Mouse (Mus musculus) stomach, embryonic 15.5 days (tissue): Measurements from ENCODE around the gene Tmf1. TPM values are rescaled to one million over a fixed set of nuclear protein-coding genes. Genes with fewer than 3 reads are reported as not detected.

Experiments
- ATAC-seq: fragments of 200-750 bp; cut with Nextera tagmentation; 2 replicates; pipeline ENCODE4 v1.8.0; 2017; ENCODE audit warnings: low read depth, moderate number of reproducible peaks, moderate TSS enrichment; ENCODE audit not compliant: insufficient read depth, low FRiP score
- H3K27ac ChIP-seq: fragments of 300-500 bp; sonication (generic); 2 replicates; pipeline ENCODE4 v1.5.1; 2015; ENCODE audit warnings: mild to moderate bottlenecking, inconsistent platforms
- H3K27me3 ChIP-seq: fragments of 300-500 bp; sonication (generic); replicated peaks from 2 replicates; pipeline ENCODE4 v1.6.1; 2015; ENCODE audit warnings: inconsistent platforms
- H3K36me3 ChIP-seq: fragments of 300-500 bp; sonication (generic); 2 replicates; pipeline ENCODE4 v1.6.1; 2015; ENCODE audit warnings: inconsistent platforms
- H3K4me1 ChIP-seq: fragments of 300-500 bp; sonication (generic); 2 replicates; pipeline ENCODE4 v1.6.1; 2015; ENCODE audit warnings: inconsistent platforms
- H3K4me2 ChIP-seq: fragments of 300-500 bp; sonication (generic); 2 replicates; pipeline ENCODE4 v1.6.1; 2015; ENCODE audit warnings: mild to moderate bottlenecking, inconsistent platforms
- H3K4me3 ChIP-seq: fragments of 300-500 bp; sonication (generic); replicated peaks from 2 replicates; pipeline ENCODE4 v1.5.1; 2015; ENCODE audit warnings: inconsistent platforms
- H3K9ac ChIP-seq: fragments of 300-500 bp; sonication (generic); 2 replicates; pipeline ENCODE4 v1.6.1; 2015; ENCODE audit warnings: inconsistent platforms
- H3K9me3 ChIP-seq: fragments of 300-500 bp; sonication (generic); 2 replicates; pipeline ENCODE4 v1.6.1; 2016; ENCODE audit warnings: inconsistent platforms
- WGBS: fragments of 180-500 bp; shearing (Covaris S2); methylation state at CpG from one replicate; pipeline ENCODE4 v1.1.7; 2015; 5-methylcytosine and 5-hydroxymethylcytosine counted together
- polyA plus RNA-seq: library from polyadenylated mRNA; unstranded; fragments of >200 nt; fragmentation: Nextera tagmentation; extraction: Ambion mirVana; gene quantifications from 2 replicates; pipeline ENCODE4 v1.2.1, GENCODE M21; 2015

Gene Tmf1
- polyA plus RNA-seq, 1 experiment from 2014 or later: 36.1 TPM

GRCm38 (mm10) chr6:97210962-97211601 is 32.2 kb upstream of the Tmf1 start:
- peak; percentile 75 for ATAC-seq

DNA sequence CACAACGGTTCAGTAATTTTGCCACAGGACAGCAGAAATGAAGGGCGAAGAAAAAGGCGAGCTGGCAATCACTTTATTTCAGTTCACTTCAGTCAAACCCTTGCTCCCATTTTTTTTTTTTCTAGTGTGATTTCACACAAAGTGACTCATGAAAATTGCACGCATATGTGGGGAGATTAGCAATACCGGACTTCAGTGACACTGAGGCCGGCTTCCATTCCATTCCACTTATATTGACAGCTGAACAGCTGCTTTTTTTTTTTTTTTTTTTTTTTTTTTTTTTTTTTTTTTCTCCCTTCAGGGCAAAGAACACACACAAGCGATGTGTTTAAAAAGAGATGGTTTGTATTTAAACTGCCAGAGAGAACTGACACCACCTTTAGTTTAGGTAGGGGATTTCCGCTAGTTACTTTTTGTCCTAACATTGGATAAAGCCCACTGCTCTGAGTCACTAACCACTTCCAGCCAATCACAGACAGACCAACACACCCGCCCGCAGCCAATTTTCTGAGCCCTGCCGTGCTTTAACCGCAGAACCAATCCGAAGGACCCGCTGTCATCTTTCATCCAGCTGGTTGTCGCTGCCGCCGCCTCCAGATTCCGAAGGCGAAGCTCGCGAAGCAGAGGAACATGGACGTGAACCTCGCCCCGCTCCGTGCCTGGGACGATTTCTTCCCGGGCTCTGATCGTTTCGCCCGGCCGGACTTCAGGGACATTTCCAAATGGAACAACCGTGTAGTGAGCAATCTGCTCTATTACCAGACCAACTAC is 31.5 kb upstream of the Tmf1 start, which contains the start of gene Arl6ip5:
Gene Arl6ip5, plus strand, starts transcription at position 499 of the 771 bp plus-strand sequence.
- Histone ChIP-seq H3K9me3 (no peaks in the 10 kb centered on the region), H3K36me3 (no peaks in the 10 kb centered on the region; the same call in 1 of the 2 replicates), H3K27ac (peak within 1 kb of the TSS; percentile 76), H3K4me3 (peak within 1 kb of the TSS; percentile 60), H3K4me1 (peaks cover 9% of the 10 kb centered on the region; the same call in 1 of the 2 replicates), H3K9ac (peak within 1 kb of the TSS; percentile 54; the same call in 1 of the 2 replicates), H3K27me3 (no peaks in the 10 kb centered on the region), H3K4me2 (peak within 1 kb of the TSS; percentile 69)
- peak; percentile 71 for ATAC-seq
- WGBS: 9% methylated on average over 32 of the region's 32 CpGs

More at GRCm38 (mm10) chr6:97210962-97211601, 32.2 kb upstream of the Tmf1 start:
- Histone ChIP-seq H3K4me1 (peaks cover 9% of the 10 kb centered on the region; the same call in 1 of the 2 replicates), H3K27me3 (no peaks in the 10 kb centered on the region), H3K4me3 (peak overlapping the region; percentile 60), H3K36me3 (no peaks in the 10 kb centered on the region; the same call in 1 of the 2 replicates), H3K4me2 (peak overlapping the region; percentile 69), H3K9me3 (no peaks in the 10 kb centered on the region), H3K9ac (peak overlapping the region; percentile 54; the same call in 1 of the 2 replicates), H3K27ac (peak overlapping the region; percentile 76)
- 2% methylated on average over 22 of the region's 22 CpGs for WGBS

GRCm38 (mm10) chr6:97209751-97210150 is 30.8 kb upstream of the Tmf1 start:
- Histone ChIP-seq H3K9ac (no peak overlapping the region), H3K27ac (no peak overlapping the region), H3K27me3 (no peaks in the 10 kb centered on the region), H3K9me3 (no peaks in the 10 kb centered on the region), H3K4me1 (peaks cover 9% of the 10 kb centered on the region; the same call in 1 of the 2 replicates), H3K36me3 (no peaks in the 10 kb centered on the region; the same call in 1 of the 2 replicates), H3K4me2 (no peak overlapping the region), H3K4me3 (no peak overlapping the region)
- 81% methylated on average over 4 of the region's 4 CpGs for WGBS
- ATAC-seq: no peak

DNA sequence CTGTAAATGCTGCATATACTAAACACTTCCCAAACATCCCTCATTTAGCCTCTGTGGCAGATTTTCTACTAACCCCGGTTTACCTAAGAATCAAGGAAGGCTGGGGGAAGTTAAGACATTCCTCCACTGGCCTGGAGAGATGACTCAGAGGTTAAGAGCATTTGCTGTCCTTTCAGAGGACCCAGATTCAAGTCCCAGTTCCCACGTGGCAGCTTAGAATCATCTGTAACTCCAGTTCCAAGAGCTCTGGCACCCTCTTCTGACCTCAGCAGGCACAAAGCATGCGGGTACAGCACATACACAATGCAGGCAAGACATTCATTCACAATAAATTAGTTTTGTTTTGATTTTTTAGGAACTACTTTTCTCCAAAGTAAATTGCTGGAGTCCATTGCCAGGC is 30.3 kb upstream of the Tmf1 start:
- Histone ChIP-seq H3K4me2 (no peak overlapping the region), H3K9me3 (no peaks in the 10 kb centered on the region), H3K4me1 (peaks cover 13% of the 10 kb centered on the region; the same call in 1 of the 2 replicates), H3K4me3 (no peak overlapping the region), H3K27ac (peak overlapping the region; percentile 65; the same call in 1 of the 2 replicates), H3K27me3 (no peaks in the 10 kb centered on the region), H3K36me3 (no peaks in the 10 kb centered on the region), H3K9ac (no peak overlapping the region)
- ATAC-seq: no peak
- WGBS: 53% methylated on average over 3 of the region's 3 CpGs

GRCm38 (mm10) chr6:97208406-97208805 is 29.5 kb upstream of the Tmf1 start:
- Histone ChIP-seq H3K27me3 (no peaks in the 10 kb centered on the region), H3K27ac (peak overlapping the region; percentile 65)
- WGBS: 43% methylated on average over 3 of the region's 3 CpGs

GRCm38 (mm10) chr6:97207085-97207484 is 28.2 kb upstream of the Tmf1 start:
- Histone ChIP-seq H3K4me2 (no peak overlapping the region), H3K27ac (no peak overlapping the region), H3K27me3 (no peaks in the 10 kb centered on the region), H3K9ac (no peak overlapping the region), H3K36me3 (no peaks in the 10 kb centered on the region), H3K9me3 (no peaks in the 10 kb centered on the region), H3K4me1 (peaks cover 16% of the 10 kb centered on the region), H3K4me3 (no peak overlapping the region)
- ATAC-seq: no peak
- WGBS: 66% methylated on average over 4 of the region's 4 CpGs

More at GRCm38 (mm10) chr6:97208406-97208805, 29.5 kb upstream of the Tmf1 start:
- Histone ChIP-seq H3K36me3 (no peaks in the 10 kb centered on the region), H3K4me2 (no peak overlapping the region), H3K4me3 (no peak overlapping the region), H3K9ac (no peak overlapping the region), H3K4me1 (peaks cover 17% of the 10 kb centered on the region), H3K9me3 (no peaks in the 10 kb centered on the region)
- ATAC-seq: no peak

GRCm38 (mm10) chr6:97205439-97205885 is 26.5 kb upstream of the Tmf1 start, which contains the start of gene Uba3:
Uba3 (minus strand) TSS chr6:97205647.
- Histone ChIP-seq H3K4me1 (peaks cover 13% of the 10 kb centered on the region), H3K4me2 (peak within 1 kb of the TSS; percentile 60), H3K9ac (peak within 1 kb of the TSS; percentile 95), H3K9me3 (no peaks in the 10 kb centered on the region), H3K27ac (peak within 1 kb of the TSS; percentile 84), H3K27me3 (no peaks in the 10 kb centered on the region), H3K4me3 (peak within 1 kb of the TSS; percentile 92), H3K36me3 (no peaks in the 10 kb centered on the region; the same call in 1 of the 2 replicates)
- ATAC-seq: peak; percentile 97
- 1% methylated on average over 37 of the region's 38 CpGs for WGBS

- Histone ChIP-seq H3K4me1 (peaks cover 12% of the 10 kb centered on the region), H3K27me3 (no peaks in the 10 kb centered on the region), H3K36me3 (no peaks in the 10 kb centered on the region; the same call in 1 of the 2 replicates), H3K4me2 (peak overlapping the region; percentile 60), H3K27ac (peak overlapping the region; percentile 84), H3K9me3 (no peaks in the 10 kb centered on the region), H3K4me3 (peak overlapping the region; percentile 92), H3K9ac (peak overlapping the region; percentile 95)
- 1% methylated on average over 16 of the region's 16 CpGs for WGBS
- no peak for ATAC-seq
These were observed 26.0 kb upstream of the Tmf1 start for GRCm38 (mm10) chr6:97204952-97205351.

DNA sequence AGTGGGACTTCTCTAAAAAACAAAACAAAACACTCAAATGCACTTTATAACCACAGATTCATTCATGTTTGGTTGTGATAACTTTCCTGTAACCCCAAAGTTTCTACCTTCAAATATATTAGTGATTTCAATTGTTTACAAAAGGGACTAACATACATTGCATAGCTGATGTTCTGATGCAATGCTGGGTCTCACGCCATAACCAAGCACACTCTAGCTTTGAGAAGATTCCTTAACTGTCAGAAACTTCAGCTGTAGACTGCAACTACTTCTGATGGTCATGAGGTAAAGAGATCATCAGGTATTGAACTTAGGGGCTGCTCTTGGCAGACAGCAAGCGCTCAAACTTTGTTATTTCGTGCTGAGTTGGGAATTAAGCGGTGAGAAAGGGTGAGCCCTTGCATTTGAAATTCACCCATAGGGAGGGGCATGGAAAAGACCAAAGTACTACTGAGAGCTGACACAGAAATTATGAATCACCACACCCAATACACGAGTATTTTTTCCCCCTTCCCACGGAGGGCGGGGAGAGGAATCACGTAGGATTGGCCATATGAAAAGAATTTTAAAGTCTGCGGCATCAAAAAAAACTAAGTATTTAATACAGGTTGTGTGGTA is 25.4 kb upstream of the Tmf1 start:
- peak overlapping the region; percentile 92 for H3K4me3 ChIP-seq
- peak overlapping the region; percentile 60 for H3K4me2 ChIP-seq
- no peaks in the 10 kb centered on the region for H3K27me3 ChIP-seq
- H3K9ac ChIP-seq: peak overlapping the region; percentile 95
- peak overlapping the region; percentile 84 for H3K27ac ChIP-seq
- no peaks in the 10 kb centered on the region for H3K9me3 ChIP-seq
- no peak for ATAC-seq
- no peaks in the 10 kb centered on the region; the same call in 1 of the 2 replicates for H3K36me3 ChIP-seq
- 9% methylated on average over 9 of the region's 9 CpGs for WGBS
- H3K4me1 ChIP-seq: peaks cover 9% of the 10 kb centered on the region

GRCm38 (mm10) chr6:97202477-97202876 is 23.6 kb upstream of the Tmf1 start:
- no peak overlapping the region for H3K4me3 ChIP-seq
- no peak overlapping the region for H3K4me2 ChIP-seq
- peaks cover 3% of the 10 kb centered on the region; the same call in 1 of the 2 replicates for H3K36me3 ChIP-seq
- H3K9ac ChIP-seq: no peak overlapping the region
- ATAC-seq: no peak
- no peaks in the 10 kb centered on the region for H3K27me3 ChIP-seq
- no peak overlapping the region for H3K27ac ChIP-seq
- H3K4me1 ChIP-seq: peaks cover 9% of the 10 kb centered on the region
- H3K9me3 ChIP-seq: no peaks in the 10 kb centered on the region
- 79% methylated on average over 3 of the region's 3 CpGs for WGBS

DNA sequence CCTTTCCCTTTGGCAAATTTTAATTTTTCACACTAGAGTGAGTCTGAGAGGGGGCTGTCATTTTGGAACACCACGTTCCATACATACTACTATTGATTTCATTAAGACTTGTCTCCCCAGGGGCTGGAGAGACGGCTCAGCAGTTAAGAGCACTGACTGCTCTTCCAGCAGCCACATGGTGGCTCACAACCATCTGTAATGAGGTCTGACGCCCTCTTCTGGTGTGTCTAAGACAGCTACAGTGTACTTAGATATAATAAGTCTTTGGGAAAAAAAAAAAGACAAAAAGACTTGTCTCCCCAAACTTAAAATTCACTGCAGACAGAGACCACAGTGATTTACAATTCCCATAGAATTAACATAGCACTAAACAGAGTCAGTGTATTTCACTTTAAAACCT is 21.5 kb upstream of the Tmf1 start:
- Histone ChIP-seq H3K4me1 (peaks cover 9% of the 10 kb centered on the region), H3K36me3 (peaks cover 19% of the 10 kb centered on the region), H3K4me3 (no peak overlapping the region), H3K4me2 (no peak overlapping the region), H3K9ac (no peak overlapping the region), H3K27me3 (no peaks in the 10 kb centered on the region), H3K27ac (no peak overlapping the region), H3K9me3 (no peaks in the 10 kb centered on the region)
- 71% methylated on average over 3 of the region's 3 CpGs for WGBS
- ATAC-seq: no peak
